Mouse (Mus musculus) left cerebral cortex, adult 8-10 months (tissue): ENCODE measurements around the gene Pxt1. TPM values are rescaled to one million over a fixed set of nuclear protein-coding genes. Genes with fewer than 3 reads are reported as not detected.
A peak's percentile ranks its signal among the peaks of the same experiment; 100 is the strongest.

ENCODE experiments used
- DNase-seq, 2 experiments: peaks; one replicate each; pipeline ENCODE4 v3.0.0; 2022; ENCODE audit warnings: low spot score in 2 of 2
- total RNA-seq, 4 experiments: library from RNA; stranded (reverse); gene quantifications; 2 replicates each; pipeline ENCODE4 v1.2.4; 2022

Pxt1 gene
- total RNA-seq, 4 experiments from 2014 or later: not detected

GRCm38 (mm10) chr17:28947011-28947939, 3.6 kb upstream of the Pxt1 start:
- no peak for DNase-seq

GRCm38 (mm10) chr17:28944481-28944880, 841 bp upstream of the Pxt1 start:
- DNase-seq: no peak

GRCm38 (mm10) chr17:28942101-28942500, 1.5 kb downstream of the Pxt1 start:
- DNase-seq: no peak

GRCm38 (mm10) chr17:28940776-28941555, 2.7 kb downstream of the Pxt1 start:
- DNase-seq: no peak

- no peak for DNase-seq
These were observed 6.9 kb downstream of the Pxt1 start for GRCm38 (mm10) chr17:28936622-28937345.

GRCm38 (mm10) chr17:28936133-28936532, 7.5 kb downstream of the Pxt1 start:
- DNase-seq: no peak

- no peak for DNase-seq
These were observed 9.3 kb downstream of the Pxt1 start for GRCm38 (mm10) chr17:28934120-28934916.

- no peak for DNase-seq
These were observed 11.4 kb downstream of the Pxt1 start for GRCm38 (mm10) chr17:28932274-28932673.

- DNase-seq: no peak
These were observed 12.0 kb downstream of the Pxt1 start for GRCm38 (mm10) chr17:28931436-28932211.

GRCm38 (mm10) chr17:28930392-28931074, 13.1 kb downstream of the Pxt1 start:
- no peak for DNase-seq

GRCm38 (mm10) chr17:28929369-28929768, 14.3 kb downstream of the Pxt1 start:
- DNase-seq: no peak

GRCm38 (mm10) chr17:28928004-28928403, 15.6 kb downstream of the Pxt1 start:
- DNase-seq: no peak

GRCm38 (mm10) chr17:28926866-28927635, 16.6 kb downstream of the Pxt1 start:
- DNase-seq: no peak

GRCm38 (mm10) chr17:28926380-28926779, 17.3 kb downstream of the Pxt1 start:
- peak; percentile 65 to 80 for DNase-seq

- no peak for DNase-seq
These were observed 18.6 kb downstream of the Pxt1 start for GRCm38 (mm10) chr17:28924957-28925595.

- no peak for DNase-seq
These were observed 21.5 kb downstream of the Pxt1 start for GRCm38 (mm10) chr17:28922096-28922495.

GRCm38 (mm10) chr17:28921086-28921485, 22.6 kb downstream of the Pxt1 start:
- no peak for DNase-seq

- DNase-seq: no peak
These were observed 27.1 kb downstream of the Pxt1 start for GRCm38 (mm10) chr17:28916520-28916919.
